Mouse (Mus musculus) G1E (cell line): ENCODE measurements around the gene Eya4. TPM values are rescaled to one million over a fixed set of nuclear protein-coding genes. Genes with fewer than 3 reads are reported as not detected.

Experiments used
- ATAC-seq: 2 replicates; pipeline ENCODE4 v1.8.0; 2016; ENCODE audit warnings: mild to moderate bottlenecking; ENCODE audit not compliant: insufficient number of reproducible peaks, poor library complexity, low FRiP score, severe bottlenecking; ENCODE audit errors: extremely low read depth
- DNase-seq: peaks from one replicate; pipeline ENCODE4 v3.0.0; 2012; ENCODE audit warnings: low spot score
- H3K27me3 ChIP-seq: 2 replicates; pipeline ENCODE4 v1.6.1; 2012; ENCODE audit warnings: mild to moderate bottlenecking, low read length, inconsistent platforms; ENCODE audit not compliant: insufficient read depth
- H3K36me3 ChIP-seq: replicated peaks from 2 replicates; pipeline ENCODE3; 2012; ENCODE audit warnings: mild to moderate bottlenecking, inconsistent platforms
- H3K4me1 ChIP-seq: 2 replicates; pipeline ENCODE4 v1.6.1; 2012; ENCODE audit warnings: low read depth, low read length, inconsistent platforms, mixed read lengths; ENCODE audit not compliant: insufficient read depth
- H3K4me3 ChIP-seq: 2 replicates; pipeline ENCODE4 v1.5.1; 2012; ENCODE audit warnings: low read depth, mild to moderate bottlenecking, inconsistent platforms, low read length, moderate library complexity, mixed read lengths
- H3K9me3 ChIP-seq: replicated peaks from 2 replicates; pipeline ENCODE4 v1.6.1; 2012; ENCODE audit warnings: inconsistent platforms
- CTCF ChIP-seq: IDR thresholded peaks from 2 replicates; pipeline ENCODE4 v1.5.1; 2012; ENCODE audit warnings: low read depth, low read length, inconsistent platforms, mixed read lengths
- GATA1 ChIP-seq: IDR thresholded peaks from 2 replicates; pipeline ENCODE4 v1.6.1; 2012; ENCODE audit warnings: borderline replicate concordance, low read length, inconsistent platforms, mixed read lengths
- GATA2 ChIP-seq: IDR thresholded peaks from 2 replicates; pipeline ENCODE4 v1.6.1; 2012; ENCODE audit warnings: low read depth, low read length, inconsistent platforms, borderline replicate concordance
- POLR2AphosphoS5 ChIP-seq: IDR thresholded peaks from 2 replicates; pipeline ENCODE4 v1.6.1; 2012; ENCODE audit warnings: low read depth, low read length, inconsistent platforms; ENCODE audit not compliant: insufficient replicate concordance
- TAL1 ChIP-seq: conservative IDR thresholded peaks from 2 replicates; pipeline ENCODE4 v1.6.1; 2012; ENCODE audit warnings: low read depth, low read length, inconsistent platforms, mixed read lengths
- polyA plus RNA-seq: library from polyadenylated mRNA; stranded (reverse); fragments of >175 nt; gene quantifications from 2 replicates; pipeline ENCODE4 v1.2.3, GENCODE M21; 2012
- total RNA-seq, 2 experiments: library from RNA; stranded (forward) in 1 of 2; stranded (reverse) in 1 of 2; fragments of 200-1000 nt in 1 of 2; fragments of >200 nt in 1 of 2; fragmentation: Nextera tagmentation in 1 of 2; gene quantifications; 2 replicates each; pipeline ENCODE4 v1.2.3; 2014 to 2017

The Eya4 gene
- total and polyA plus RNA-seq, 3 experiments, result 0.27 TPM; not detected in 2

GRCm38 (mm10) chr10:23177347-23178046, 173.1 kb downstream of the Eya4 start:
- no peaks in the 10 kb centered on the region for H3K36me3 ChIP-seq
- no peak overlapping the region for H3K4me3 ChIP-seq
- H3K4me1 ChIP-seq, result no peaks in the 10 kb centered on the region
- H3K9me3 ChIP-seq, result no peaks in the 10 kb centered on the region
- no peaks in the 10 kb centered on the region for H3K27me3 ChIP-seq
- DNase-seq (no peak), ATAC-seq (no peak)
- TF ChIP-seq GATA2, result no peak
- TF ChIP-seq POLR2AphosphoS5, result no peak
- no peak for TF ChIP-seq TAL1
- no peak for TF ChIP-seq CTCF
- no peak for TF ChIP-seq GATA1

- H3K4me3 ChIP-seq, result no peak overlapping the region
- H3K9me3 ChIP-seq, result no peaks in the 10 kb centered on the region
- no peak for DNase-seq
- no peaks in the 10 kb centered on the region for H3K36me3 ChIP-seq
- ATAC-seq, result no peak
- H3K4me1 ChIP-seq, result no peaks in the 10 kb centered on the region
- TF ChIP-seq POLR2AphosphoS5 (no peak), GATA2 (no peak), TAL1 (no peak), CTCF (no peak), GATA1 (no peak)
- H3K27me3 ChIP-seq, result no peaks in the 10 kb centered on the region
These were observed 173.8 kb downstream of the Eya4 start for GRCm38 (mm10) chr10:23176666-23177346.

GRCm38 (mm10) chr10:23171541-23171940, 179.0 kb downstream of the Eya4 start:
- Histone ChIP-seq H3K27me3 (peaks cover 2% of the 10 kb centered on the region; the same call in 1 of the 2 replicates), H3K36me3 (no peaks in the 10 kb centered on the region), H3K4me1 (no peaks in the 10 kb centered on the region), H3K4me3 (no peak overlapping the region), H3K9me3 (no peaks in the 10 kb centered on the region)
- ATAC-seq, result no peak
- TF ChIP-seq GATA2, result no peak
- no peak for TF ChIP-seq CTCF
- TF ChIP-seq TAL1, result no peak
- DNase-seq, result no peak

- no peak overlapping the region for H3K4me3 ChIP-seq
- ATAC-seq (no peak), DNase-seq (no peak)
- no peaks in the 10 kb centered on the region for H3K4me1 ChIP-seq
- no peak for TF ChIP-seq GATA1
- no peak for TF ChIP-seq TAL1
- TF ChIP-seq POLR2AphosphoS5, result no peak
- no peak for TF ChIP-seq GATA2
- TF ChIP-seq CTCF, result no peak
- H3K36me3 ChIP-seq, result no peaks in the 10 kb centered on the region
- H3K9me3 ChIP-seq, result no peaks in the 10 kb centered on the region
- H3K27me3 ChIP-seq, result no peaks in the 10 kb centered on the region
These were observed 185.4 kb downstream of the Eya4 start for GRCm38 (mm10) chr10:23165089-23165642.

DNA sequence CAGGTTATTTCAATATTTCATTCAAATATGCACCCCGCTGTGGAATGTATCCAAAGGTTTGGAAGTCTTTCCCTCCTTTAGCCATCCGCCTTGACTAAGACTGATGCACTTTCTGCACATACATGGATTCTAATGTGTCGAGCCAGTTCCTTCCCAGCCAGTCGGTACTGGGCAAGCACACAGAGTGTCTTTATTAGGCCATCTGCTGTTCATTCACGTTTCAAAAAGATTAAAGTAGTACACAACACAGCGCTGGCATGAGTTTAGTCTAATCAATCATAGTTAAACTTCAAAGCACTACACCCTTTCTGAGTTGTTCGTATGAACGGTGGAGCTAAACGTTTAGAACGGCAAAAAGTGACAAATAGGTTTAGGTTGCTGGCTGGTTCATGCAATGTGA, 190.7 kb downstream of the Eya4 start:
- H3K4me3 ChIP-seq, result no peak overlapping the region
- TF ChIP-seq POLR2AphosphoS5 (no peak), TAL1 (no peak), CTCF (no peak), GATA1 (no peak), GATA2 (no peak)
- no peak for ATAC-seq

DNA sequence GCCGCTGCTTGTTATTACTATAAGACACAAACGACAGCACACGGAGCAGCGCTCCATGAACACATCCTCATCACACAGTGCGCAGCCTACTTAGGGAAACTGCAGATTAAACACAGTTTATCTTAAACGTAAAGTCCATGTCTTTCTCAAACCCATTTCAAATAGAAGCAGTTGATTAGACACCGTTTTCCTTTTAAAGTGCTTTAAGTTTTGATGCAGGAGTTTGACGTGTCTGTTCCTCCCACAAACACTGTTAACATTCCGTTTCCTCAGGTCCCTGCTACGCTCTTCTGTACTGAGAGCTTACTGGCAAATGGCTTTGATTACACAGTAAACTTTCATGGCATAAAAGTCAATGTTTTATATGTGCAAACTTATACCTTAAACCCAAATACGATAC, 191.4 kb downstream of the Eya4 start:
- Histone ChIP-seq H3K4me3 (no peak overlapping the region), H3K27me3 (peaks cover 4% of the 10 kb centered on the region), H3K36me3 (no peaks in the 10 kb centered on the region), H3K9me3 (no peaks in the 10 kb centered on the region), H3K4me1 (no peaks in the 10 kb centered on the region)
- ATAC-seq (no peak), DNase-seq (no peak)
- TF ChIP-seq POLR2AphosphoS5 (no peak), CTCF (no peak), GATA1 (no peak), GATA2 (no peak), TAL1 (no peak)

More for the DNA sequence above, 190.7 kb downstream of the Eya4 start:
- peaks cover 4% of the 10 kb centered on the region for H3K27me3 ChIP-seq
- DNase-seq, result no peak
- no peaks in the 10 kb centered on the region for H3K4me1 ChIP-seq
- no peaks in the 10 kb centered on the region for H3K9me3 ChIP-seq
- H3K36me3 ChIP-seq, result no peaks in the 10 kb centered on the region
